Mouse (Mus musculus) gastrocnemius, postnatal 10 days (tissue): ENCODE results near the gene Col8a1. TPM values are rescaled to one million over a fixed set of nuclear protein-coding genes. Genes with fewer than 3 reads are reported as not detected.

Source experiments
- DNase-seq: peaks from one replicate; pipeline ENCODE4 v3.0.0; 2021; ENCODE audit warnings: mixed read lengths
- long read RNA-seq, 2 experiments: library from polyadenylated mRNA; stranded (forward); transcript quantifications; one replicate each; pipeline ENCODE4 v2.0.0; 2021
- total RNA-seq, 2 experiments: library from RNA; stranded (reverse); gene quantifications; 2 replicates each; pipeline ENCODE4 v1.2.3; 2021

The Col8a1 gene
- total RNA-seq, result 1 to 10 TPM; 5.8 to 6.3 TPM
- long read RNA-seq, experiment 1, full-length matches to known transcripts, result 2 of 3 reads
- long read RNA-seq, experiment 1, partial matches to known transcripts, result 0 of 3 reads
- long read RNA-seq, experiment 1, other reads (novel, unspliced or antisense), result 1 of 3 reads
- long read RNA-seq, experiment 2, partial matches to known transcripts, result 0 of 4 reads
- long read RNA-seq, experiment 2, other reads (novel, unspliced or antisense), result 4 of 4 reads

GRCm38 (mm10) chr16:57754526-57755125 lies at the start of gene Col8a1:
Gene Col8a1 (minus strand): TSS chr16:57754737.
- DNase-seq, result no peak

GRCm38 (mm10) chr16:57801886-57802285 lies 47.3 kb upstream of the Col8a1 start:
- no peak for DNase-seq

GRCm38 (mm10) chr16:57796321-57796720 lies 41.8 kb upstream of the Col8a1 start:
- peak; percentile 14 for DNase-seq

DNA sequence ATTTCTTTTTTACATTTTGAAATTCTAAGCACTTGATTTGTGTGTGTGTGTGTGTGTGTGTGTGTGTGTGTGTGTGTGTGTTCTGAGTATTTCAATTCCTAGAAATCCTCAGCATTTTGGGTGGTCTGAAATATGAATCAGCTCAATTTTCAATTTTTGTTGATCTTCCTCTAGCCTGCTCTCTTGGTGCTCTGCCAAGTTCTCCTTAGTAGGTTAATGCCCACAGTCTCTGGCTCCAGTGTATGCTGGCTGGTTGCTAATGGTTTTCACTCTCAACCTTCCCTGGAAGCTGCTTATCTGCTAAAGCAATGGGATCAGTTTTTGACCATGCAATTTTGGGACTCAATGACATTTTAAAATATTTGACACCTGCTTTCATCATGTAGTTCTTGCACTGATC lies 24.5 kb upstream of the Col8a1 start:
- no peak for DNase-seq

DNA sequence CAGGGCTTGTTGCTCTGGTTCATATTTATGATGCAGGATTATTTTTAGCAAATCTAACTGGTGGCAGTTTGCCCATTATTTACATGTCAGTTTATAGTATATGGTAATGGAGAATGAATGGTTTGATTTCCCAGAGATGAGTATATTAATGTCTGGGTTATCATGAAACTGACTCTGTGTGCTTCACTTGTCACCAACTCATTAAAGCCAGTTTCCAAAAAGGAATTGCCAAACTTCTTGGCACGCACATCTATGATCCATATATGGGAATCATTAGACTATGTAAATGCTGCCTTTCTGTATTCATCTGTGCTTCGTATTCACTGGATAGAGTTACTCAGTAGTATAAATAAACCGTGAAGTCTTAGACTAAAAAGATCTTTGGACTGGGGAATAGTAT lies 11.1 kb upstream of the Col8a1 start:
- DNase-seq, result no peak

DNA sequence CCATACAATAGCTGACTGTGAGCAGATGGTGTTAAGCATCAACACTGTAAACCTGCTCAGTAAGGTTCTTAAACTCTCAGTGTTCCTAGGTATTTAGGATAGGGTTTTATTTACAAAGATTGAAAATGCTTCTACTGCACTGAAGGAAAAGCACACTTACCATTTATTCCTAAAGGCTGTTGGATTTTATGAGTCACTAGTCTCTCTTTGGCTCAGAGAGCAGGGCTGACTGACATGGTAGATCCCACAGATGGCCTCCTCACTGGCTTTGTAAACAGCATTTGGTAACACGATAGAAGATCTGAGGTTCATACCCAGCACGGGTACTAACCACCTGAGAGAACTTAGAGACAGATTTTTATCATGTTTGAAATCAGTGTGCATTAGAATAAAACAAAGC lies 5.3 kb upstream of the Col8a1 start:
- no peak for DNase-seq

DNA sequence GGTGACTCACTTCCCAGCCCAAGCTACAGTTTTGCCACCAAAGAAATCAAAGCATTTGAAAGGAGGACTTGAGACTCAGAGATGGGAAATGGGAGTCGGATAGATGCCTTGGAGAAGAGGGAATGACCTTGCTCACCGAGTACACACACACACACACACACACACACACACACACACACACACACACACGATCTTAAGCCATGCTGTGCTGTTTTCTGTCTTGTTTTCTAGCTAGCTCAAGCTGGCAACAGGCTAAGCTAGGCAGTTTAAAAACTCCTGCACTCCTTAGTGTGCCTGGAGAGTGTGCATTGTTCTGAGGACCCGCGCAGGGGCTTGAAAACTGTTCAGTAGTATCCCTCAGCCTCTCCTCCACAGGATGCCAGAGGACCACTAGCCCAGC lies 1.2 kb upstream of the Col8a1 start:
- no peak for DNase-seq

GRCm38 (mm10) chr16:57755241-57755640 lies 704 bp upstream of the Col8a1 start:
- peak; percentile 8 for DNase-seq

DNA sequence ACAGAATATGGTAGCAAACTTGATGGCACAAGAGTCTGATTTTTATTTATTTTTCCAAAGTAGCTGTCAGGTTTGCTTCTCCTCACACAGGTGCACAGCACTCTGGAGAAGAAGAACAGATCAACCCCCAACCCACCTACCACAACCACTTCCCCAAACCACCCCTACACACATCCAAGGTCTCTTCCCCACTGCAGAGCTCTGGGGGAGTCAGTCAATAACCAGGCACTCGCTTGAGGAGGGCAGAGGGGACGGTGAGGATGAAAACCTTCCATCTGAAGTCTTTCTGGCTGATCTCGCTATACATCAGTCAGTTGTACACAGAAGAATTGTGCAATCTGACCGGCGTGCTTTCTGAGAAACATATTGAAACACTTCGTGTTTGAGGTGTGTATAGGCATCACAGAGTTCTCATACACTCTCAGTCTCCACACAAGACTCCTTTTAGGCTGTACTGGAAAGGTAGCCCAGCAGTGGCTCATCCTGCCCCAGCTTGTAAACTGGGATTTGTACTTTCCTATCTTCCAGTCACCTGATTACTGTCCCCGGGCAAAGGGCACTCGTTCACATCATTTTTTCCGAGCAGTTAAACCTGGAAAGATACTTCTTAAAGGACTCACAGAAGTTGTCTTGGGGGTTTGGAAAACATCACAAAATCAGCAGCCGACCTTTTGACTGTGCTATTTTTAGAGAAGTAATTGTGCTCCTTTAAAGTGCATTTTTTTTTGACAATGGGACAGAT lies 827 bp downstream of the Col8a1 start:
- no peak for DNase-seq

DNA sequence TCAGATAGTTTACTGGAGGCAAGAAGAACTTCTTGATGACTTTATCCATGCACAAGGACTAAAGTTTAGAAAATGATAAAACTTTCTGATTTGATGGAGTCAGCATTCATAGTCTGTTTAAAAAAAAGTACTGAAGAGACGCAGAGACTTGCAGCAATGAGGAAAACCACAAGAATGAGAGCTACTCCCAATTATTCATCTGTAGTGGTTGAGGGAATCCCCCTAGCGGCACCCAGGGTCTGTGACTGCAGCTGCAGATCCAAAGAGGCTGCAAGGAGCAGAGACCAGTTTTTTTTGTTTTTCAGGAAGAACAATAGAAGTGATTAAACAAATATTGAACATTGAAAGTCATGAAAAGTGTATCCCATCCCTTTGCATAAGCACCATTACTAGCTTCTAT lies 4.0 kb downstream of the Col8a1 start:
- no peak for DNase-seq

- no peak for DNase-seq
Observed at GRCm38 (mm10) chr16:57748093-57748492, 6.4 kb downstream of the Col8a1 start.

- no peak for DNase-seq
Observed at GRCm38 (mm10) chr16:57747357-57748056, 7.0 kb downstream of the Col8a1 start.

GRCm38 (mm10) chr16:57740169-57740568 lies 14.4 kb downstream of the Col8a1 start:
- DNase-seq, result no peak

GRCm38 (mm10) chr16:57734942-57735341 lies 19.6 kb downstream of the Col8a1 start:
- no peak for DNase-seq

DNA sequence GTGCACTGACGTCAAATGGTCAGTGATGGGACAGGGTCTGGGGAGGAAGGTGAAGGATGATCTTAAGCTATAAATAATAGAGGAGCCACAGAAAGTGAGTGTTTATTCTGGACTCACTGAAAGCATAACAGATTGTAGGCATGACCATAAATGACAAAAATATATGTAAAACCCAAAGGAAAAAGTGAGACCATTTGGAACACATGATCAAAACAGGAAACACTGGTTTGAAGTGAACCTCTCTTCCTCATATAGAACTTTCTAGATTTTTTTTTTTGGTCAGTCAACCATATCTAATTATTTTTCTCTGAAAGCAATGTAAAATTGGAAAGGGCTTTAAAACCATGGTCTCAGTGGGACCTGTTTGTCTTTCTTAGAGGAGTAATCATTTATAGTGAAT lies 21.0 kb downstream of the Col8a1 start:
- no peak for DNase-seq

GRCm38 (mm10) chr16:57733139-57733538 lies 21.4 kb downstream of the Col8a1 start:
- no peak for DNase-seq

DNA sequence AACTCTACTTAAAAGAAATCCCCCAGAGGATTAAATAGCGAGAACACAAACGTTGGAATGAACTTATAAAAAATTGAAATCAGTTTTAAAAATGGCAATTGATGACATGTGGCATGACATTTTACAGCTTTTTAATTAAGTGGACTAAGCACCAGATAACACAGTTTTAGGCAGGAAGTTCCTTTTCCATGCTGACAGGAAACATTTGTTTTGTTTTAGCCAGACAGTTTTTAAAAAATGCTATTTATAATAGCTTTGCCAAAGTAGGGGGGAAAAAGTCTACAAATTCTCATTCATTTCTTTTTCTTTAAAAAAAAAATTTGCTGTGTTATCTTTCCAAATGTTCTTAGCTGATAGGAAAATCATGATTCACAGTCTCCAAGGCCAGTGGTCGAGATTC lies 29.6 kb downstream of the Col8a1 start:
- DNase-seq, result no peak

GRCm38 (mm10) chr16:57718982-57719381 lies 35.6 kb downstream of the Col8a1 start:
- DNase-seq, result peak; percentile 13

DNA sequence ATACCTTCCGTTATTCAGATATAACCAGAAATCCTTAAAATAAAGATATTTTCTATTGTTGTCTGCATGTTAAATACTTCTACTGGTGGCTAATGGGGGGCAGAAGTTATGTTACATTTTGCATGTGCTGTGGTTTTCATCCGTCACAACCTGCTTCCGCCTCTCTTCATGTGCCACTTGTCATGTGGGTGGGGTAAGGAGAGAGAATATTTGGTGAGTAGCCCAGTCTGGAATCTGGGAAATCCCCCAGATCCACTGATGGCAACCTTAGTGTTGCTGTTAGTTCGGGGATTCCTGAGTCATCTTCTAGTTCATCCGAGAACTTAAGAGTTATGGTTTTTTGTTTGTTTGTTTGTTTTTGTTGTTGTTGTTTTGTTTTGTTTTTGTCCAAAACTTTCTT lies 55.8 kb downstream of the Col8a1 start:
- DNase-seq, result no peak

DNA sequence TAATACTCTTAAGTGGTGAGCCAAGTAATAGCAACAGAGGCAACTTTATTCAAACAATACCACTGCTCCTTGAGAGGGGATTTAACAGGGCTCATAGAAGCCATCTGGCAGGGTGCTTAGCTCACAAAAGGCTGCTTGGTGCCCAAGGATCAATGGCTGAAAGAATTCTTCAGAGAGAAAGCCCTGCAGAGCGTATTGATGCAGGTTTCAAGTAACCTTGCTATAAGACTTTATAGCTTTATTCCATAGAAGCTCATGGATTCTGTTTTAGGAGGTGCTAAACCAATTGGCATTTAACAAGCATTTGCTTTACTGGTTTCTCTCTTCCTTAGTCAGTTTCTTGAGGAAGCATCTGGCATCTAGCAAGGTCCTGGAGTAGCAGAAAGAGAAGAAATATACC lies 59.8 kb downstream of the Col8a1 start:
- DNase-seq, result no peak

- no peak for DNase-seq
Observed at GRCm38 (mm10) chr16:57693906-57694522, 60.5 kb downstream of the Col8a1 start.

GRCm38 (mm10) chr16:57685790-57686399 lies 68.6 kb downstream of the Col8a1 start:
- DNase-seq, result no peak
